Mouse (Mus musculus) limb, embryonic 15.5 days (tissue): ENCODE results near the gene Cmtm6. TPM values are rescaled to one million over a fixed set of nuclear protein-coding genes. Genes with fewer than 3 reads are reported as not detected.

Experiments
- ATAC-seq: fragments of 200-750 bp; cut with Nextera tagmentation; 2 replicates; pipeline ENCODE4 v1.8.0; 2017; ENCODE audit warnings: low read depth, moderate TSS enrichment; ENCODE audit not compliant: insufficient number of reproducible peaks, low FRiP score, low TSS enrichment
- H3K27ac ChIP-seq: fragments of 300-500 bp; sonication (generic); 2 replicates; pipeline ENCODE4 v1.5.1; 2015; ENCODE audit warnings: moderate library complexity, mild to moderate bottlenecking, inconsistent platforms
- H3K27me3 ChIP-seq: fragments of 300-500 bp; sonication (generic); 2 replicates; pipeline ENCODE4 v1.6.1; 2015; ENCODE audit warnings: inconsistent platforms
- H3K36me3 ChIP-seq: fragments of 300-500 bp; sonication (generic); 2 replicates; pipeline ENCODE4 v1.6.1; 2015; ENCODE audit warnings: inconsistent platforms
- H3K4me1 ChIP-seq: fragments of 300-500 bp; sonication (generic); 2 replicates; pipeline ENCODE4 v1.6.1; 2015; ENCODE audit warnings: inconsistent platforms
- H3K4me2 ChIP-seq: fragments of 300-500 bp; sonication (generic); 2 replicates; pipeline ENCODE4 v1.6.1; 2015; ENCODE audit warnings: mild to moderate bottlenecking, inconsistent platforms
- H3K4me3 ChIP-seq: fragments of 300-500 bp; sonication (generic); 2 replicates; pipeline ENCODE4 v1.5.1; 2015; ENCODE audit warnings: mild to moderate bottlenecking, inconsistent platforms
- H3K9ac ChIP-seq: fragments of 300-500 bp; sonication (generic); 2 replicates; pipeline ENCODE4 v1.6.1; 2015; ENCODE audit warnings: inconsistent platforms
- H3K9me3 ChIP-seq: fragments of 300-500 bp; sonication (generic); 2 replicates; pipeline ENCODE4 v1.6.1; 2016; ENCODE audit warnings: inconsistent platforms
- WGBS: fragments of 180-500 bp; shearing (Covaris S2); methylation state at CpG from one replicate; pipeline ENCODE4 v1.1.7; 2015; 5-methylcytosine and 5-hydroxymethylcytosine counted together
- polyA plus RNA-seq: library from polyadenylated mRNA; unstranded; fragments of >200 nt; fragmentation: Nextera tagmentation; extraction: Ambion mirVana; gene quantifications from 2 replicates; pipeline ENCODE4 v1.2.1, GENCODE M21; 2015

Gene Cmtm6
- polyA plus RNA-seq, 1 experiment from 2014 or later, result 49.5 TPM

GRCm38 (mm10) chr9:114788697-114789096 is 57.8 kb downstream of the Cmtm6 start:
- H3K9me3 ChIP-seq, result no peaks in the 10 kb centered on the region
- WGBS, result 83% methylated on average over 8 of the region's 8 CpGs
- H3K36me3 ChIP-seq, result no peaks in the 10 kb centered on the region

GRCm38 (mm10) chr9:114789557-114789956 is 58.6 kb downstream of the Cmtm6 start:
- Histone ChIP-seq H3K4me3 (no peak overlapping the region), H3K27ac (no peak overlapping the region), H3K9ac (no peak overlapping the region), H3K27me3 (no peaks in the 10 kb centered on the region), H3K4me1 (peaks cover 10% of the 10 kb centered on the region; the same call in 1 of the 2 replicates), H3K36me3 (no peaks in the 10 kb centered on the region), H3K4me2 (no peak overlapping the region), H3K9me3 (no peaks in the 10 kb centered on the region)
- ATAC-seq, result no peak
- 54% methylated on average over 7 of the region's 7 CpGs for WGBS

More at GRCm38 (mm10) chr9:114788697-114789096, 57.8 kb downstream of the Cmtm6 start:
- Histone ChIP-seq H3K4me2 (no peak overlapping the region), H3K27me3 (no peaks in the 10 kb centered on the region), H3K9ac (no peak overlapping the region), H3K4me3 (no peak overlapping the region), H3K4me1 (peaks cover 10% of the 10 kb centered on the region; the same call in 1 of the 2 replicates), H3K27ac (no peak overlapping the region)
- ATAC-seq, result no peak

- Histone ChIP-seq H3K4me2 (no peak overlapping the region), H3K9ac (no peak overlapping the region), H3K36me3 (no peaks in the 10 kb centered on the region), H3K27ac (no peak overlapping the region), H3K9me3 (no peaks in the 10 kb centered on the region), H3K4me1 (peaks cover 10% of the 10 kb centered on the region; the same call in 1 of the 2 replicates), H3K4me3 (no peak overlapping the region), H3K27me3 (no peaks in the 10 kb centered on the region)
- ATAC-seq, result no peak
- WGBS, result 79% methylated on average over 8 of the region's 8 CpGs
Observed at GRCm38 (mm10) chr9:114789989-114790388, 59.1 kb downstream of the Cmtm6 start.

- ATAC-seq, result no peak
- Histone ChIP-seq H3K27ac (no peak overlapping the region), H3K4me3 (no peak overlapping the region), H3K36me3 (no peaks in the 10 kb centered on the region), H3K9me3 (no peaks in the 10 kb centered on the region), H3K4me1 (peaks cover 13% of the 10 kb centered on the region; the same call in 1 of the 2 replicates), H3K4me2 (no peak overlapping the region), H3K9ac (no peak overlapping the region), H3K27me3 (no peaks in the 10 kb centered on the region)
- WGBS, result 85% methylated on average over 9 of the region's 9 CpGs
Observed at GRCm38 (mm10) chr9:114793764-114794295, 62.9 kb downstream of the Cmtm6 start.

- no peak overlapping the region for H3K4me2 ChIP-seq
- no peak for ATAC-seq
- H3K27ac ChIP-seq, result no peak overlapping the region
- H3K36me3 ChIP-seq, result no peaks in the 10 kb centered on the region
- no peak overlapping the region for H3K4me3 ChIP-seq
- no peaks in the 10 kb centered on the region for H3K9me3 ChIP-seq
- WGBS, result 74% methylated on average over 4 of the region's 4 CpGs
- H3K4me1 ChIP-seq, result peaks cover 12% of the 10 kb centered on the region; the same call in 1 of the 2 replicates
- H3K27me3 ChIP-seq, result no peaks in the 10 kb centered on the region
- no peak overlapping the region for H3K9ac ChIP-seq
Observed at GRCm38 (mm10) chr9:114794491-114794890, 63.6 kb downstream of the Cmtm6 start.

GRCm38 (mm10) chr9:114796473-114797050 is 65.6 kb downstream of the Cmtm6 start:
- whole genome bisulfite sequencing, result 50% methylated on average over 11 of the region's 11 CpGs
- no peak overlapping the region for H3K4me2 ChIP-seq

DNA sequence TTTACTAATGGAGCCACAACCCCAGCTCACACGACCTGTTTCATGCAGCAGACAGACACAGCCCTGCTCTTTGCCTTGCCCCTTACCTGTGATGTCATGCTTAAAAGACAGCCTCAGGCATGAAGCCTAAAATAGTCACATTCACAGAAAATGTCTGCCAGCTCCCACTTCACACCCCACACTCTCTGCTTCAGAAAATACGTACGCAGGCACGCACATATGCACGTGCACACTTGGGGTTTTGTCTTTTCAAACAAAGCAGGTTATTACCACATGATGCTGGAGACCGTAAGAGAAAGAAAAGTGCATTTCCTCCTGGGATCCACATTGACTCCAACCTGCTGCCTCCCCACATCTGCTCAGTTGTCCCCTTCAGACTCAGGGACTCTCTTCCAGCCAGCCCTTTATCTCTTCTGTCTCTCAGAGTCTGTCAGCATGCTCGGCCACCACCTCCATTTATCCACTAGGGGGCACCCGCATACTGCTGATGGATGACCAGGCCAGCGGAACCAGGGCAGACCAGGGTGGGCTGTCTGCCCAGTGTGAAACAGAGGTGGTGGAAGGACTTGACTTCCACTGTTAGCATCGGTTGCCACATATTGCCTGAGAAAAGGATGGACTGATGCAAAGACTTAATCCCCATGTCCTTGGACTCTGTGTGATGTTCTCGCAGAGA is 66.6 kb downstream of the Cmtm6 start:
- Histone ChIP-seq H3K4me2 (no peak overlapping the region), H3K4me1 (peaks cover 5% of the 10 kb centered on the region; the same call in 1 of the 2 replicates), H3K27ac (no peak overlapping the region), H3K9ac (no peak overlapping the region), H3K36me3 (no peaks in the 10 kb centered on the region), H3K27me3 (no peaks in the 10 kb centered on the region), H3K9me3 (no peaks in the 10 kb centered on the region), H3K4me3 (no peak overlapping the region)
- WGBS, result 52% methylated on average over 11 of the region's 11 CpGs
- ATAC-seq, result peak; percentile 60; the same call in 1 of the 2 replicates

More at GRCm38 (mm10) chr9:114796473-114797050, 65.6 kb downstream of the Cmtm6 start:
- peaks cover 5% of the 10 kb centered on the region; the same call in 1 of the 2 replicates for H3K4me1 ChIP-seq
- H3K27ac ChIP-seq, result no peak overlapping the region
- ATAC-seq, result no peak
- no peaks in the 10 kb centered on the region for H3K36me3 ChIP-seq
- no peak overlapping the region for H3K4me3 ChIP-seq
- no peaks in the 10 kb centered on the region for H3K27me3 ChIP-seq
- no peaks in the 10 kb centered on the region for H3K9me3 ChIP-seq
- H3K9ac ChIP-seq, result no peak overlapping the region

DNA sequence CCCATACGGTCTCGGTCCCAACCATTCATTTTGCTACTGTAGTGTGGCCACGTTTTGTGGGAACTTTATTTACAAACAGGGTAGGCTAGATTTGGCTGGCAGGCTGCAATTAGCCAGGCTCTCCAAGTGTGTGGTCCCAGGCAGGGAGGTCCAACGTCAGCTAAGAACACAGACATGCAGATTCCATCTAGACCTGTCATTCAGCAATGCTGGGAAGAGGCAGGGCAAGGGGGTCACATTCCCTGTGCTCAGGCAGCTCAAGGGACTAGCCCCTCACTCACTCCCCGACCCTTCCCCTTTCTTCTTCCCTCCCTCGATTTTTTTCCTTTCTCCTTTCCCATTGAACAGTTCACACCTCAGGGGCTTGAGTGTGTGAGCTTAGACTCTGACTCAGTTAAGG is 67.9 kb downstream of the Cmtm6 start:
- Histone ChIP-seq H3K27me3 (no peaks in the 10 kb centered on the region), H3K27ac (no peak overlapping the region), H3K4me1 (peaks cover 5% of the 10 kb centered on the region; the same call in 1 of the 2 replicates), H3K9me3 (no peaks in the 10 kb centered on the region), H3K9ac (no peak overlapping the region), H3K4me3 (no peak overlapping the region), H3K4me2 (no peak overlapping the region), H3K36me3 (no peaks in the 10 kb centered on the region)
- WGBS, result 35% methylated on average over 6 of the region's 6 CpGs
- no peak for ATAC-seq

Other genes starting within 250 kb of the Cmtm6 start
- 4.5 and 5.7 TPM in 2 replicates for gene Ccr4, start 226.2 kb upstream of the Cmtm6 start, polyA plus RNA-seq
- gene C130032M10Rik, start 215.4 kb upstream of the Cmtm6 start, polyA plus RNA-seq, result 5.5 and 6.6 TPM in 2 replicates
- 0.24 and 0.27 TPM in 2 replicates for gene Trim71, start 166.7 kb upstream of the Cmtm6 start, polyA plus RNA-seq
- gene Cnot10, start 90.9 kb upstream of the Cmtm6 start, polyA plus RNA-seq, result 60.9 and 61.3 TPM in 2 replicates
- gene Dync1li1, start 42.3 kb upstream of the Cmtm6 start, polyA plus RNA-seq, result 56.5 and 59.5 TPM in 2 replicates
- 119 and 126 TPM in 2 replicates for gene Cmtm7, start 50.7 kb downstream of the Cmtm6 start, polyA plus RNA-seq
- gene Cmtm8, start 113.0 kb downstream of the Cmtm6 start, polyA plus RNA-seq, result 20.6 and 21.8 TPM in 2 replicates
- 10.8 and 12.5 TPM in 2 replicates for gene Gpd1l, start 202.9 kb downstream of the Cmtm6 start, polyA plus RNA-seq
- gene Osbpl10, start 247.5 kb downstream of the Cmtm6 start, polyA plus RNA-seq, result 2.4 and 2.5 TPM in 2 replicates